Mouse (Mus musculus): ENCODE measurements around the gene Phox2a. TPM values are rescaled to one million over a fixed set of nuclear protein-coding genes. Genes with fewer than 3 reads are reported as not detected.
A peak's percentile ranks its signal among the peaks of the same experiment; 100 is the strongest.

Phox2a gene
- polyA plus RNA-seq, 1 experiment from 2014 or later = 0.45 TPM

GRCm38 (mm10) chr7:101830373-101830772 is 12.3 kb downstream of the Phox2a start:
- Histone ChIP-seq H3K4me1 (peaks cover 26% of the 10 kb centered on the region), H3K27me3 (no peaks in the 10 kb centered on the region), H3K4me3 (replicated peaks) (no peak overlapping the region), H3K27ac (replicated peaks) (no peak overlapping the region), H3K4me2 (replicated peaks) (no peak overlapping the region), H3K9me3 (replicated peaks) (no peaks in the 10 kb centered on the region), H3K36me3 (peaks cover 82% of the 10 kb centered on the region), H3K9ac (no peak overlapping the region)
- WGBS = 95% methylated on average over 3 of the region's 3 CpGs
- no peak for ATAC-seq (ENCODE audit: insufficient number of reproducible peaks, low FRiP score, low TSS enrichment, low read depth)

GRCm38 (mm10) chr7:101831437-101831836 is 13.3 kb downstream of the Phox2a start:
- Histone ChIP-seq H3K27me3 (no peaks in the 10 kb centered on the region), H3K4me1 (peaks cover 36% of the 10 kb centered on the region), H3K4me2 (replicated peaks) (no peak overlapping the region), H3K27ac (replicated peaks) (no peak overlapping the region), H3K36me3 (peaks cover 72% of the 10 kb centered on the region), H3K4me3 (replicated peaks) (no peak overlapping the region), H3K9ac (no peak overlapping the region), H3K9me3 (replicated peaks) (no peaks in the 10 kb centered on the region)
- WGBS = 94% methylated on average over 8 of the region's 8 CpGs
- ATAC-seq (ENCODE audit: insufficient number of reproducible peaks, low FRiP score, low TSS enrichment, low read depth) = no peak

GRCm38 (mm10) chr7:101832372-101832771 is 14.3 kb downstream of the Phox2a start:
- H3K36me3 ChIP-seq = peaks cover 63% of the 10 kb centered on the region
- 86% methylated on average over 4 of the region's 4 CpGs for WGBS
- ATAC-seq (ENCODE audit: insufficient number of reproducible peaks, low FRiP score, low TSS enrichment, low read depth) = no peak
- no peaks in the 10 kb centered on the region for H3K9me3 ChIP-seq (replicated peaks)
- peaks cover 37% of the 10 kb centered on the region for H3K4me1 ChIP-seq
- no peak overlapping the region for H3K9ac ChIP-seq
- no peak overlapping the region for H3K4me2 ChIP-seq (replicated peaks)
- H3K27ac ChIP-seq (replicated peaks) = no peak overlapping the region
- no peaks in the 10 kb centered on the region for H3K27me3 ChIP-seq
- H3K4me3 ChIP-seq (replicated peaks) = no peak overlapping the region

GRCm38 (mm10) chr7:101833352-101833751 is 15.2 kb downstream of the Phox2a start:
- no peaks in the 10 kb centered on the region for H3K27me3 ChIP-seq
- WGBS = 64% methylated on average over 5 of the region's 5 CpGs
- ATAC-seq (ENCODE audit: insufficient number of reproducible peaks, low FRiP score, low TSS enrichment, low read depth) = no peak
- H3K4me1 ChIP-seq = peaks cover 37% of the 10 kb centered on the region
- H3K4me3 ChIP-seq (replicated peaks) = no peak overlapping the region
- H3K9ac ChIP-seq = no peak overlapping the region
- no peaks in the 10 kb centered on the region for H3K9me3 ChIP-seq (replicated peaks)
- peak overlapping the region; percentile 95; the same call in 1 of the 2 replicates for H3K27ac ChIP-seq (replicated peaks)
- peaks cover 53% of the 10 kb centered on the region for H3K36me3 ChIP-seq
- no peak overlapping the region for H3K4me2 ChIP-seq (replicated peaks)

GRCm38 (mm10) chr7:101833916-101834584 is 15.9 kb downstream of the Phox2a start:
- Histone ChIP-seq H3K36me3 (peaks cover 46% of the 10 kb centered on the region), H3K9me3 (replicated peaks) (no peaks in the 10 kb centered on the region), H3K9ac (no peak overlapping the region), H3K27me3 (no peaks in the 10 kb centered on the region), H3K27ac (replicated peaks) (peak overlapping the region; percentile 95; the same call in 1 of the 2 replicates), H3K4me1 (peaks cover 43% of the 10 kb centered on the region), H3K4me2 (replicated peaks) (0 out of 2 replicates have a peak overlapping the region, but pooled peaks have one; percentile 80), H3K4me3 (replicated peaks) (no peak overlapping the region)
- ATAC-seq (ENCODE audit: insufficient number of reproducible peaks, low FRiP score, low TSS enrichment, low read depth) = peak; percentile 4; the same call in 1 of the 2 replicates
- 47% methylated on average over 3 of the region's 3 CpGs for WGBS

GRCm38 (mm10) chr7:101834903-101835302 is 16.8 kb downstream of the Phox2a start:
- Histone ChIP-seq H3K4me2 (replicated peaks) (peak overlapping the region; percentile 80), H3K4me3 (replicated peaks) (peak overlapping the region; percentile 71), H3K27me3 (no peaks in the 10 kb centered on the region), H3K9me3 (replicated peaks) (no peaks in the 10 kb centered on the region), H3K9ac (no peak overlapping the region), H3K27ac (replicated peaks) (peak overlapping the region; percentile 95), H3K4me1 (peaks cover 44% of the 10 kb centered on the region), H3K36me3 (peaks cover 38% of the 10 kb centered on the region)
- ATAC-seq (ENCODE audit: insufficient number of reproducible peaks, low FRiP score, low TSS enrichment, low read depth) = no peak
- 65% methylated on average over 3 of the region's 3 CpGs for WGBS

GRCm38 (mm10) chr7:101835457-101836109 is 17.5 kb downstream of the Phox2a start:
- Histone ChIP-seq H3K27ac (replicated peaks) (peak overlapping the region; percentile 95), H3K9ac (peak overlapping the region; percentile 88; the same call in 1 of the 2 replicates), H3K4me1 (peaks cover 44% of the 10 kb centered on the region)

GRCm38 (mm10) chr7:101836271-101837153 is 18.4 kb downstream of the Phox2a start:
- Histone ChIP-seq H3K9me3 (replicated peaks) (no peaks in the 10 kb centered on the region), H3K27me3 (no peaks in the 10 kb centered on the region), H3K27ac (replicated peaks) (peak overlapping the region; percentile 95), H3K36me3 (peaks cover 22% of the 10 kb centered on the region), H3K4me2 (replicated peaks) (peak overlapping the region; percentile 80), H3K4me3 (replicated peaks) (peak overlapping the region; percentile 71), H3K4me1 (peaks cover 44% of the 10 kb centered on the region), H3K9ac (peak overlapping the region; percentile 88)
- ATAC-seq (ENCODE audit: insufficient number of reproducible peaks, low FRiP score, low TSS enrichment, low read depth) = peak; percentile 58
- WGBS = under 1% methylated on average over 62 of the region's 63 CpGs

More at GRCm38 (mm10) chr7:101835457-101836109, 17.5 kb downstream of the Phox2a start:
- WGBS = 34% methylated on average over 5 of the region's 5 CpGs
- H3K36me3 ChIP-seq = peaks cover 31% of the 10 kb centered on the region
- no peaks in the 10 kb centered on the region for H3K9me3 ChIP-seq (replicated peaks)
- ATAC-seq (ENCODE audit: insufficient number of reproducible peaks, low FRiP score, low TSS enrichment, low read depth) = no peak
- H3K4me3 ChIP-seq (replicated peaks) = peak overlapping the region; percentile 71
- no peaks in the 10 kb centered on the region for H3K27me3 ChIP-seq
- H3K4me2 ChIP-seq (replicated peaks) = peak overlapping the region; percentile 80

GRCm38 (mm10) chr7:101837154-101837605 is 19.1 kb downstream of the Phox2a start:
- 0% methylated on average over 20 of the region's 20 CpGs for WGBS
- peak overlapping the region; percentile 88 for H3K9ac ChIP-seq
- no peak for ATAC-seq (ENCODE audit: insufficient number of reproducible peaks, low FRiP score, low TSS enrichment, low read depth)
- H3K4me2 ChIP-seq (replicated peaks) = peak overlapping the region; percentile 80
- peak overlapping the region; percentile 71 for H3K4me3 ChIP-seq (replicated peaks)
- no peaks in the 10 kb centered on the region for H3K27me3 ChIP-seq
- H3K27ac ChIP-seq (replicated peaks) = peak overlapping the region; percentile 95
- no peaks in the 10 kb centered on the region for H3K9me3 ChIP-seq (replicated peaks)
- H3K4me1 ChIP-seq = peaks cover 44% of the 10 kb centered on the region
- peaks cover 15% of the 10 kb centered on the region for H3K36me3 ChIP-seq

- WGBS = under 1% methylated on average over 64 of the region's 64 CpGs
These were observed 19.7 kb downstream of the Phox2a start, which contains the start of gene Inppl1 for GRCm38 (mm10) chr7:101837606-101838471. Inppl1 (minus strand) TSS chr7:101838229.

More at GRCm38 (mm10) chr7:101837606-101838471, 19.7 kb downstream of the Phox2a start, which contains the start of gene Inppl1:
- H3K27ac ChIP-seq (replicated peaks) = peak within 1 kb of the TSS; percentile 95
- peaks cover 8% of the 10 kb centered on the region for H3K36me3 ChIP-seq
- no peaks in the 10 kb centered on the region for H3K9me3 ChIP-seq (replicated peaks)
- H3K27me3 ChIP-seq = no peaks in the 10 kb centered on the region
- peak within 1 kb of the TSS; percentile 88 for H3K9ac ChIP-seq
- H3K4me2 ChIP-seq (replicated peaks) = peak within 1 kb of the TSS; percentile 80
- H3K4me1 ChIP-seq = peaks cover 44% of the 10 kb centered on the region
- ATAC-seq (ENCODE audit: insufficient number of reproducible peaks, low FRiP score, low TSS enrichment, low read depth) = peak; percentile 78
- peak within 1 kb of the TSS; percentile 71 for H3K4me3 ChIP-seq (replicated peaks)
